10 mouse cellular contexts compared by ENCODE assay signal in the genomic region with DNA sequence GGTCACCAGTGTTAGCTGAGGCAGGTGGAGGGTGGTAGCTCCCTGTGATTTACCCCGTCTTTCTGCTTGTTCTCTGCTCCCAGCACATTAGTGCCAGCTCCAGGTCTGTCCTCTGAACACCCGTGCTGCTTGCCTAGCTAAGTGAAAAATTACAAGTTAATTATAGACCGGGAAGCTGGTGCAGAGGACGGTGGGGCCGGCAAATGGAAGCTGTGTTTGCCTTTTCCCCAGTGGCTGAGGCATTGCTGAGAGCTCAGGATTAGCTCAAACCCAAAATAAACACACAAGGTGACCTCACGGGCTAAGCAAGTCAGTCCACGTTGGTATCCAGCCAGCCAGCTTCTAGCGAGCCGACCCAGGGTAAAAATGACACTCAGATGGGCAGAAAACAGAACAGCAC. TPM values are rescaled to one million over a fixed set of nuclear protein-coding genes. Genes with fewer than 3 reads are reported as not detected.
DNase-seq lines count a peak whose midpoint lies in the region; ATAC-seq lines count a peak whose summit lies in the region.
"Had no signal": no experiment of that assay in that cellular context is flagged by ENCODE, and none has a peak within 500 bp of the region (broad histone marks: within the 10 kb centered on the region; RNA-seq: fewer than 3 reads in every experiment).

No protein-coding gene starts in this region.

- H3K4me3 ChIP-seq in midbrain, embryonic 11.5 days (ENCODE audit: low read depth, low read length), result no peak overlapping the region
- no peak overlapping the region for H3K4me3 ChIP-seq in midbrain, embryonic 16.5 days (ENCODE audit: low read depth, low read length)
- H3K4me3 ChIP-seq in heart, embryonic 15.5 days, result no peak overlapping the region
- no peak overlapping the region for H3K4me3 ChIP-seq in kidney, embryonic 16.5 days (ENCODE audit: low read length)
- no peak overlapping the region for H3K4me3 ChIP-seq in stomach, embryonic 15.5 days (replicated peaks)
- H3K4me3 ChIP-seq: liver, embryonic 15.5 days had no signal

- no peak overlapping the region for H3K27ac ChIP-seq in midbrain, embryonic 11.5 days (ENCODE audit: low read depth, low read length)
- H3K27ac ChIP-seq in midbrain, embryonic 16.5 days (ENCODE audit: low read length), result no peak overlapping the region
- H3K27ac ChIP-seq in heart, embryonic 15.5 days, result peak overlapping the region; percentile 93
- H3K27ac ChIP-seq in kidney, embryonic 16.5 days (ENCODE audit: low read length), result peak overlapping the region; percentile 30; the same call in 1 of the 2 replicates
- H3K27ac ChIP-seq in stomach, embryonic 15.5 days, result peak overlapping the region; percentile 41; the same call in 1 of the 2 replicates
- H3K27ac ChIP-seq: liver, embryonic 15.5 days had no signal

- H3K9me3 ChIP-seq in midbrain, embryonic 11.5 days (ENCODE audit: control insufficient read depth, low read length), result no peaks in the 10 kb centered on the region
- no peaks in the 10 kb centered on the region for H3K9me3 ChIP-seq in midbrain, embryonic 16.5 days (replicated peaks; ENCODE audit: control insufficient read depth, low read length, poor library complexity, severe bottlenecking)
- H3K9me3 ChIP-seq in heart, embryonic 15.5 days (replicated peaks), result no peaks in the 10 kb centered on the region
- H3K9me3 ChIP-seq in kidney, embryonic 16.5 days (ENCODE audit: low read length), result no peaks in the 10 kb centered on the region
- no peaks in the 10 kb centered on the region for H3K9me3 ChIP-seq in stomach, embryonic 15.5 days
- H3K9me3 ChIP-seq: liver, embryonic 15.5 days had no signal

- ATAC-seq in midbrain, embryonic 11.5 days (ENCODE audit: low FRiP score), result peak; percentile 19; the same call in 1 of the 2 replicates
- no peak for ATAC-seq in midbrain, embryonic 16.5 days
- ATAC-seq in heart, embryonic 15.5 days (replicated peaks; ENCODE audit: insufficient number of reproducible peaks, insufficient read depth, low FRiP score, low read depth), result peak; percentile 68
- ATAC-seq in kidney, embryonic 16.5 days (ENCODE audit: low FRiP score, low TSS enrichment), result peak; percentile 59
- peak; percentile 62 for ATAC-seq in stomach, embryonic 15.5 days (ENCODE audit: insufficient read depth, low FRiP score, low read depth)

- 74% methylated on average over 9 of the region's 9 CpGs for WGBS in midbrain, embryonic 11.5 days
- 57% methylated on average over 9 of the region's 9 CpGs for WGBS in midbrain, embryonic 16.5 days
- WGBS in heart, embryonic 15.5 days, result 22% methylated on average over 9 of the region's 9 CpGs
- 15% methylated on average over 9 of the region's 9 CpGs for WGBS in kidney, embryonic 16.5 days
- 17% methylated on average over 9 of the region's 9 CpGs for WGBS in stomach, embryonic 15.5 days

- no peak for DNase-seq in midbrain, embryonic 11.5 days (ENCODE audit: low spot score, missing footprints)
- no peak for DNase-seq in left cerebral cortex, adult 18-20 months (ENCODE audit: low spot score in 2 of 2)
- DNase-seq in right cerebral cortex, postnatal 10 days (ENCODE audit: low spot score in 2 of 2), result no peak
- no peak for DNase-seq in B cell, adult 2 months

- H3K4me2 ChIP-seq in midbrain, embryonic 11.5 days, result no peak overlapping the region
- no peak overlapping the region for H3K4me2 ChIP-seq in midbrain, embryonic 16.5 days (ENCODE audit: low read length)
- peak overlapping the region; percentile 19 for H3K4me2 ChIP-seq in heart, embryonic 15.5 days
- no peak overlapping the region for H3K4me2 ChIP-seq in kidney, embryonic 16.5 days (replicated peaks; ENCODE audit: low read depth, low read length)
- H3K4me2 ChIP-seq in stomach, embryonic 15.5 days, result no peak overlapping the region
- H3K4me2 ChIP-seq: liver, embryonic 15.5 days had no signal

- H3K27me3 ChIP-seq in midbrain, embryonic 11.5 days (ENCODE audit: control insufficient read depth, insufficient read depth, low read length), result no peaks in the 10 kb centered on the region
- H3K27me3 ChIP-seq in midbrain, embryonic 16.5 days (ENCODE audit: control insufficient read depth, insufficient read depth, low read depth, low read length), result no peaks in the 10 kb centered on the region
- no peaks in the 10 kb centered on the region for H3K27me3 ChIP-seq in heart, embryonic 15.5 days
- H3K27me3 ChIP-seq in kidney, embryonic 16.5 days (ENCODE audit: insufficient read depth, low read length), result no peaks in the 10 kb centered on the region
- H3K27me3 ChIP-seq in stomach, embryonic 15.5 days (replicated peaks), result no peaks in the 10 kb centered on the region
- H3K27me3 ChIP-seq: liver, embryonic 15.5 days had no signal

- H3K9ac ChIP-seq in midbrain, embryonic 11.5 days (ENCODE audit: low read length), result no peak overlapping the region
- H3K9ac ChIP-seq in midbrain, embryonic 16.5 days (ENCODE audit: low read depth, low read length), result no peak overlapping the region
- no peak overlapping the region for H3K9ac ChIP-seq in heart, embryonic 15.5 days
- no peak overlapping the region for H3K9ac ChIP-seq in kidney, embryonic 16.5 days (replicated peaks; ENCODE audit: low read length)
- no peak overlapping the region for H3K9ac ChIP-seq in stomach, embryonic 15.5 days
- H3K9ac ChIP-seq: liver, embryonic 15.5 days had no signal

- H3K36me3 ChIP-seq in midbrain, embryonic 11.5 days (ENCODE audit: control insufficient read depth, insufficient read depth, low read length), result peaks cover 7% of the 10 kb centered on the region; the same call in 1 of the 2 replicates
- H3K36me3 ChIP-seq in midbrain, embryonic 16.5 days (ENCODE audit: control insufficient read depth, insufficient read depth, low read length), result 0 out of 2 replicates have a peak, but pooled peaks cover 2% of the 10 kb centered on the region
- H3K36me3 ChIP-seq in heart, embryonic 15.5 days, result peaks cover 11% of the 10 kb centered on the region; the same call in 1 of the 2 replicates
- peaks cover 14% of the 10 kb centered on the region; the same call in 1 of the 2 replicates for H3K36me3 ChIP-seq in kidney, embryonic 16.5 days (ENCODE audit: insufficient read depth, low read length)
- no peaks in the 10 kb centered on the region for H3K36me3 ChIP-seq in stomach, embryonic 15.5 days
- H3K36me3 ChIP-seq: liver, embryonic 15.5 days had no signal

- peaks cover 2% of the 10 kb centered on the region; the same call in 1 of the 2 replicates for H3K4me1 ChIP-seq in midbrain, embryonic 11.5 days (ENCODE audit: control insufficient read depth, insufficient read depth, low read length)
- H3K4me1 ChIP-seq in midbrain, embryonic 16.5 days (ENCODE audit: control insufficient read depth, insufficient read depth, low read length), result peaks cover 6% of the 10 kb centered on the region
- H3K4me1 ChIP-seq in heart, embryonic 15.5 days (replicated peaks), result peaks cover 65% of the 10 kb centered on the region
- peaks cover 35% of the 10 kb centered on the region for H3K4me1 ChIP-seq in kidney, embryonic 16.5 days (ENCODE audit: insufficient read depth, low read length)
- peaks cover 33% of the 10 kb centered on the region for H3K4me1 ChIP-seq in stomach, embryonic 15.5 days
- H3K4me1 ChIP-seq: liver, embryonic 15.5 days had no signal

RNA-seq across cellular contexts. Expression of a gene that starts 51.4 kb away (rescaled TPM):
- not detected in 2 replicates for polyA plus RNA-seq in midbrain, embryonic 11.5 days (2014; fragmentation: Nextera tagmentation; extraction: Ambion mirVana)
- not detected in 2 replicates for polyA plus RNA-seq in midbrain, embryonic 16.5 days (2015; fragmentation: Nextera tagmentation; extraction: Ambion mirVana)
- polyA plus RNA-seq in heart, embryonic 15.5 days (2015; fragmentation: Nextera tagmentation; extraction: Ambion mirVana), result not detected in 2 replicates
- polyA plus RNA-seq in kidney, embryonic 16.5 days (2015; fragmentation: Nextera tagmentation; extraction: Ambion mirVana), result not detected in 2 replicates
- polyA plus RNA-seq in stomach, embryonic 15.5 days (2015; fragmentation: Nextera tagmentation; extraction: Ambion mirVana), result not detected in 2 replicates
- under 1 TPM; 0.16 to 0.23 TPM for total RNA-seq in left cerebral cortex, adult 18-20 months (2021)
- total RNA-seq: MEL had no signal
- polyA plus RNA-seq: liver, embryonic 15.5 days had no signal

Comparison
In these comparisons a context has a peak if more than half of its experiments do, and no peak if none do; other contexts are left out.
1. H3K27ac ChIP-seq: peak in heart, embryonic 15.5 days (single experiment), kidney, embryonic 16.5 days (single experiment) and stomach, embryonic 15.5 days (single experiment); none in midbrain, embryonic 11.5 days (single experiment) and midbrain, embryonic 16.5 days (single experiment).